Mouse (Mus musculus) CH12.LX (cell line): Measurements from ENCODE around the gene Fmn2.

Experiments used
- CTCF ChIP-seq, 2 experiments: IDR thresholded peaks in 1 of 2; conservative IDR thresholded peaks in 1 of 2; 2 replicates each; pipeline ENCODE4 v1.5.1; 2011 to 2012; ENCODE audit warnings: low read depth in 2 of 2, low read length in 2 of 2, improper control_type of control experiment in 1 of 2, inconsistent platforms in 1 of 2, mild to moderate bottlenecking in 1 of 2, moderate library complexity in 1 of 2
- E2F4 ChIP-seq: IDR thresholded peaks from 2 replicates; pipeline ENCODE4 v1.6.1; 2011; ENCODE audit warnings: low read depth, low read length, improper control_type of control experiment; ENCODE audit not compliant: insufficient replicate concordance
- EP300 ChIP-seq: IDR thresholded peaks from 2 replicates; pipeline ENCODE4 v1.6.1; 2011; ENCODE audit warnings: low read length, improper control_type of control experiment
- ETS1 ChIP-seq: conservative IDR thresholded peaks from 2 replicates; pipeline ENCODE4 v1.6.1; 2012; ENCODE audit warnings: low read depth, mild to moderate bottlenecking, inconsistent platforms, low read length, improper control_type of control experiment, moderate library complexity
- JUND ChIP-seq: conservative IDR thresholded peaks from 2 replicates; pipeline ENCODE4 v1.6.1; 2011; ENCODE audit warnings: low read depth, low read length, improper control_type of control experiment
- MAX ChIP-seq: IDR thresholded peaks from 2 replicates; pipeline ENCODE4 v1.6.1; 2011; ENCODE audit warnings: low read length, improper control_type of control experiment
- MYC ChIP-seq: IDR thresholded peaks from 2 replicates; pipeline ENCODE4 v1.6.1; 2011; ENCODE audit warnings: low read depth, mild to moderate bottlenecking, improper control_type of control experiment, low read length
- NELFE ChIP-seq: IDR thresholded peaks from 2 replicates; pipeline ENCODE4 v1.6.1; 2011; ENCODE audit warnings: low read depth, low read length, improper control_type of control experiment
- NRF1 ChIP-seq: IDR thresholded peaks from 2 replicates; pipeline ENCODE4 v1.6.1; 2014; ENCODE audit warnings: low read depth, mild to moderate bottlenecking, inconsistent platforms, low read length, improper control_type of control experiment, moderate library complexity
- PAX5 ChIP-seq: IDR thresholded peaks from 2 replicates; pipeline ENCODE4 v1.6.1; 2012; ENCODE audit warnings: low read length, inconsistent platforms, mixed read lengths
- POLR2A ChIP-seq: IDR thresholded peaks from 2 replicates; pipeline ENCODE4 v1.6.1; 2011; ENCODE audit warnings: low read depth, mild to moderate bottlenecking, improper control_type of control experiment, low read length
- RAD21 ChIP-seq: IDR thresholded peaks from 2 replicates; pipeline ENCODE4 v1.6.1; 2011; ENCODE audit warnings: low read depth, mild to moderate bottlenecking, low read length, improper control_type of control experiment, moderate library complexity
- TCF12 ChIP-seq: IDR thresholded peaks from 2 replicates; pipeline ENCODE4 v1.6.1; 2014; ENCODE audit warnings: low read depth, mild to moderate bottlenecking, inconsistent platforms, low read length, improper control_type of control experiment

GRCm38 (mm10) chr1:174826562-174826961, 324.9 kb downstream of the Fmn2 start:
- TF ChIP-seq CTCF (conservative IDR thresholded peaks at IDR 0.05 in 1 of 2, IDR thresholded peaks at IDR 0.05 in 1 of 2; ENCODE audit: low read depth in 2 of 2, low read length in 2 of 2) (no peak), E2F4 (no peak), JUND (no peak), NRF1 (no peak), NELFE (no peak), PAX5 (no peak), RAD21 (no peak), MAX (no peak), POLR2A (no peak), MYC (no peak), EP300 (no peak), ETS1 (no peak), TCF12 (no peak)
